Mouse (Mus musculus) heart, embryonic 16.5 days (tissue): Measurements from ENCODE around the gene Cdc37l1. TPM values are rescaled to one million over a fixed set of nuclear protein-coding genes. Genes with fewer than 3 reads are reported as not detected.

Source experiments
- ATAC-seq: fragments of 200-750 bp; cut with Nextera tagmentation; replicated peaks from 2 replicates; pipeline ENCODE4 v1.8.0; 2017; ENCODE audit warnings: moderate number of reproducible peaks; ENCODE audit not compliant: insufficient read depth, low FRiP score; ENCODE audit errors: extremely low read depth
- H3K27ac ChIP-seq: fragments of 300-500 bp; sonication (generic); 2 replicates; pipeline ENCODE4 v1.5.1; 2014; ENCODE audit warnings: mild to moderate bottlenecking, low read length, control low read depth, moderate library complexity
- H3K27me3 ChIP-seq: fragments of 300-500 bp; sonication (generic); 2 replicates; pipeline ENCODE4 v1.6.1; 2014; ENCODE audit warnings: low read length, mixed read lengths; ENCODE audit not compliant: control insufficient read depth, insufficient read depth
- H3K36me3 ChIP-seq: fragments of 300-500 bp; sonication (generic); 2 replicates; pipeline ENCODE4 v1.6.1; 2014; ENCODE audit not compliant: control insufficient read depth, insufficient read depth
- H3K4me1 ChIP-seq: fragments of 300-500 bp; sonication (generic); 2 replicates; pipeline ENCODE4 v1.6.1; 2014; ENCODE audit warnings: low read length, mixed read lengths; ENCODE audit not compliant: control insufficient read depth, insufficient read depth
- H3K4me2 ChIP-seq: fragments of 300-500 bp; sonication (generic); 2 replicates; pipeline ENCODE4 v1.6.1; 2014; ENCODE audit warnings: low read depth, mild to moderate bottlenecking, control low read depth, low read length
- H3K4me3 ChIP-seq: fragments of 300-500 bp; sonication (generic); 2 replicates; pipeline ENCODE4 v1.5.1; 2014; ENCODE audit warnings: mild to moderate bottlenecking, control low read depth, low read length
- H3K9ac ChIP-seq: fragments of 300-500 bp; sonication (generic); 2 replicates; pipeline ENCODE4 v1.6.1; 2014; ENCODE audit warnings: low read length, control low read depth
- H3K9me3 ChIP-seq: fragments of 300-500 bp; sonication (generic); replicated peaks from 2 replicates; pipeline ENCODE4 v1.6.1; 2016; ENCODE audit warnings: low read length; ENCODE audit not compliant: control insufficient read depth
- WGBS: fragments of 180-500 bp; shearing (Covaris S2); extraction: QIAGEN DNeasy Blood & Tissue Kit; methylation state at CpG from one replicate; pipeline ENCODE4 v1.1.7; 2014; 5-methylcytosine and 5-hydroxymethylcytosine counted together
- polyA plus RNA-seq: library from polyadenylated mRNA; unstranded; fragments of >200 nt; fragmentation: Nextera tagmentation; extraction: Ambion mirVana; gene quantifications from 2 replicates; pipeline ENCODE4 v1.2.1, GENCODE M21; 2015

Cdc37l1 gene
- polyA plus RNA-seq, 1 experiment from 2014 or later: 55.7 TPM

GRCm38 (mm10) chr19:29015410-29016203 lies 25.5 kb downstream of the Cdc37l1 start:
- Histone ChIP-seq H3K27me3 (no peaks in the 10 kb centered on the region), H3K9me3 (no peaks in the 10 kb centered on the region), H3K4me3 (no peak overlapping the region), H3K27ac (no peak overlapping the region), H3K9ac (no peak overlapping the region), H3K36me3 (peaks cover 58% of the 10 kb centered on the region), H3K4me1 (0 out of 2 replicates have a peak, but pooled peaks cover 2% of the 10 kb centered on the region), H3K4me2 (no peak overlapping the region)
- WGBS: 76% methylated on average over 8 of the region's 8 CpGs
- ATAC-seq: no peak

- Histone ChIP-seq H3K4me2 (no peak overlapping the region), H3K36me3 (peaks cover 55% of the 10 kb centered on the region), H3K9me3 (no peaks in the 10 kb centered on the region), H3K27ac (no peak overlapping the region), H3K4me3 (no peak overlapping the region), H3K4me1 (0 out of 2 replicates have a peak, but pooled peaks cover 2% of the 10 kb centered on the region), H3K9ac (no peak overlapping the region), H3K27me3 (no peaks in the 10 kb centered on the region)
- WGBS: 60% methylated on average over 5 of the region's 5 CpGs
- no peak for ATAC-seq
These were observed 26.1 kb downstream of the Cdc37l1 start for GRCm38 (mm10) chr19:29016204-29016765.

GRCm38 (mm10) chr19:29016786-29017185 lies 26.6 kb downstream of the Cdc37l1 start:
- no peak overlapping the region; the same call in 1 of the 2 replicates for H3K27ac ChIP-seq
- no peak overlapping the region for H3K9ac ChIP-seq
- H3K36me3 ChIP-seq: peaks cover 55% of the 10 kb centered on the region
- WGBS: 44% methylated on average over 5 of the region's 5 CpGs
- no peaks in the 10 kb centered on the region for H3K9me3 ChIP-seq
- H3K4me3 ChIP-seq: no peak overlapping the region
- H3K27me3 ChIP-seq: no peaks in the 10 kb centered on the region
- H3K4me1 ChIP-seq: 0 out of 2 replicates have a peak, but pooled peaks cover 2% of the 10 kb centered on the region
- no peak for ATAC-seq
- H3K4me2 ChIP-seq: no peak overlapping the region

- Histone ChIP-seq H3K36me3 (peaks cover 57% of the 10 kb centered on the region), H3K27ac (no peak overlapping the region), H3K9ac (no peak overlapping the region), H3K27me3 (no peaks in the 10 kb centered on the region), H3K4me2 (no peak overlapping the region), H3K4me3 (no peak overlapping the region), H3K9me3 (no peaks in the 10 kb centered on the region), H3K4me1 (peaks cover 14% of the 10 kb centered on the region)
- ATAC-seq: no peak
- 92% methylated on average over 3 of the region's 3 CpGs for WGBS
These were observed 29.5 kb downstream of the Cdc37l1 start for GRCm38 (mm10) chr19:29019647-29020046.

GRCm38 (mm10) chr19:29021754-29022345 lies 31.7 kb downstream of the Cdc37l1 start:
- ATAC-seq: no peak
- 91% methylated on average over 7 of the region's 7 CpGs for WGBS

GRCm38 (mm10) chr19:29024391-29024947 lies 34.3 kb downstream of the Cdc37l1 start:
- H3K4me1 ChIP-seq: peaks cover 14% of the 10 kb centered on the region
- no peak overlapping the region for H3K4me3 ChIP-seq
- ATAC-seq: peak; percentile 59; the same call in 1 of the 2 replicates
- H3K27me3 ChIP-seq: no peaks in the 10 kb centered on the region
- peak overlapping the region; percentile 5 for H3K27ac ChIP-seq
- no peak overlapping the region for H3K9ac ChIP-seq
- 40% methylated on average over 11 of the region's 11 CpGs for WGBS
- no peak overlapping the region for H3K4me2 ChIP-seq
- peaks cover 50% of the 10 kb centered on the region for H3K36me3 ChIP-seq
- no peaks in the 10 kb centered on the region for H3K9me3 ChIP-seq

More at GRCm38 (mm10) chr19:29021754-29022345, 31.7 kb downstream of the Cdc37l1 start:
- peaks cover 15% of the 10 kb centered on the region for H3K4me1 ChIP-seq
- peaks cover 63% of the 10 kb centered on the region for H3K36me3 ChIP-seq
- no peak overlapping the region for H3K4me2 ChIP-seq
- H3K27ac ChIP-seq: no peak overlapping the region
- H3K4me3 ChIP-seq: no peak overlapping the region
- H3K27me3 ChIP-seq: no peaks in the 10 kb centered on the region
- H3K9ac ChIP-seq: no peak overlapping the region
- H3K9me3 ChIP-seq: no peaks in the 10 kb centered on the region

- Histone ChIP-seq H3K27ac (no peak overlapping the region), H3K4me2 (no peak overlapping the region), H3K4me3 (no peak overlapping the region), H3K36me3 (peaks cover 30% of the 10 kb centered on the region), H3K9ac (no peak overlapping the region), H3K9me3 (no peaks in the 10 kb centered on the region), H3K27me3 (no peaks in the 10 kb centered on the region), H3K4me1 (peaks cover 4% of the 10 kb centered on the region)
- ATAC-seq: no peak
- 88% methylated on average over 3 of the region's 3 CpGs for WGBS
These were observed 41.6 kb downstream of the Cdc37l1 start for GRCm38 (mm10) chr19:29031788-29032187.

- Histone ChIP-seq H3K4me1 (peaks cover 4% of the 10 kb centered on the region), H3K4me3 (no peak overlapping the region), H3K36me3 (peaks cover 35% of the 10 kb centered on the region), H3K9me3 (no peaks in the 10 kb centered on the region), H3K27me3 (no peaks in the 10 kb centered on the region), H3K4me2 (no peak overlapping the region), H3K9ac (no peak overlapping the region), H3K27ac (no peak overlapping the region)
- ATAC-seq: no peak
These were observed 42.5 kb downstream of the Cdc37l1 start for GRCm38 (mm10) chr19:29032662-29033061.

- 85% methylated on average over 5 of the region's 5 CpGs for WGBS
- no peak overlapping the region for H3K27ac ChIP-seq
- H3K4me3 ChIP-seq: no peak overlapping the region
- no peaks in the 10 kb centered on the region; the same call in 1 of the 2 replicates for H3K9me3 ChIP-seq
- H3K4me1 ChIP-seq: no peaks in the 10 kb centered on the region
- H3K4me2 ChIP-seq: no peak overlapping the region
- peaks cover 38% of the 10 kb centered on the region for H3K36me3 ChIP-seq
- no peak for ATAC-seq
- H3K27me3 ChIP-seq: no peaks in the 10 kb centered on the region
- no peak overlapping the region for H3K9ac ChIP-seq
These were observed 46.9 kb downstream of the Cdc37l1 start for GRCm38 (mm10) chr19:29037026-29037425.
